Mouse (Mus musculus) T-helper 17 cell (primary cell): Measurements from ENCODE around the gene Gm13279.
"Not testable (repeated sequence)": the region's sequence is repeated elsewhere in the genome, so short reads cannot be mapped to it uniquely, and the experiment has no call there.

Source experiments
- in situ Hi-C, 2 experiments: fragments of 300-600 bp; cut with MboI, MseI; formaldehyde crosslinking; loops; 1 replicate in 1 of 2; 2 replicates in 1 of 2; pipeline ENCODE4 v1.15.1; 2025; ENCODE audit warnings: high pct_unique_total_duplicates in 2 of 2

The Gm13279 gene

GRCm38 (mm10) chr4:88797097-88797496 lies at the start of gene Gm13279:
Gm13279 (plus strand) TSS chr4:88797397.
- in situ Hi-C loops: not testable (repeated sequence)

GRCm38 (mm10) chr4:88749926-88750325 lies 47.3 kb upstream of the Gm13279 start:
- in situ Hi-C loops: loop anchor here (5.0 kb wide), 1 partner anchor 37 kb away; the partner anchor contains the start of genes Gm13276 (in 2 of the 2) and Gm13277 (in 2 of the 2)

DNA sequence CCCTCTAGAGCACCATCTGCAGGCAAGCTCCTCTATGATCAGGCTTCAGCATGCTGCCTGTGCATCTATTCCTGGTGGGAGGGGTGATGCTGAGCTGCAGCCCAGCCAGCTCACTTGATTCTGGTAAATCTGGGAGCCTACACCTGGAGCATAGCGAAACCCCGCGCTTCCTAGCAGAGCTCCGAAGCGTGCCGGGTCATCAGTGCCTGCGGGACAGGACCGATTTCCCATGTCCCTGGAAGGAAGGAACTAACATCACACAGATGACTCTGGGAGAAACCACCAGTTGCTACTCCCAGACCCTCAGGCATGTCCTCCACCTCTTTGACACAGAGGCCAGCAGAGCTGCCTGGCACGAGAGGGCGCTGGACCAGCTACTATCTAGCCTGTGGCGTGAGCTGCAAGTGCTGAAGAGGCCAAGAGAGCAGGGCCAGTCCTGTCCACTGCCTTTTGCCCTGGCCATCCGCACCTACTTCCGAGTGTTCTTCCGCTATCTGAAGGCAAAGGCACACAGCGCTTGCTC lies 42.3 kb upstream of the Gm13279 start, which contains the start of gene Gm13271:
TSS of gene Gm13271 (plus strand) at position 51 of the 523 bp plus-strand sequence.
- in situ Hi-C loops: loop anchor here (5.0 kb wide), 1 partner anchor 32 kb away; the partner anchor contains the start of genes Gm13276 (in 2 of the 2) and Gm13277 (in 2 of the 2)

- in situ Hi-C loops: not testable (repeated sequence)
Measured at GRCm38 (mm10) chr4:88756581-88757513, 40.4 kb upstream of the Gm13279 start.

DNA sequence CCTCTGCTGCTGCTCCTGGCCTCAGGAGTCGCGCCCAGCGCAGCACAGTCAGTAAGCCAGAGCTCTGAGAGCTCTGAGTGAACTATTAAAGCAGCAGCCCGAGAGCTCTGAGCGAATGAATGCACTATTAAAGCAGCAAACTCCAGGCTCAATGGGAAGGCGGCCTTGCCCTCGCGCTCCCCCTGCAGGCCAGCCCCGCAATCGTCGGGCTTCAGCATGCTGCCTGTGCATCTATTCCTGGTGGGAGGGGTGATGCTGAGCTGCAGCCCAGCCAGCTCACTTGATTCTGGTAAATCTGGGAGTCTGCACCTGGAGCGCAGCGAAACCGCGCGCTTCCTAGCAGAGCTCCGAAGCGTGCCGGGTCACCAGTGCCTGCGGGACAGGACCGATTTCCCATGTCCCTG lies 39.6 kb upstream of the Gm13279 start:
- in situ Hi-C loops: not testable (repeated sequence)

DNA sequence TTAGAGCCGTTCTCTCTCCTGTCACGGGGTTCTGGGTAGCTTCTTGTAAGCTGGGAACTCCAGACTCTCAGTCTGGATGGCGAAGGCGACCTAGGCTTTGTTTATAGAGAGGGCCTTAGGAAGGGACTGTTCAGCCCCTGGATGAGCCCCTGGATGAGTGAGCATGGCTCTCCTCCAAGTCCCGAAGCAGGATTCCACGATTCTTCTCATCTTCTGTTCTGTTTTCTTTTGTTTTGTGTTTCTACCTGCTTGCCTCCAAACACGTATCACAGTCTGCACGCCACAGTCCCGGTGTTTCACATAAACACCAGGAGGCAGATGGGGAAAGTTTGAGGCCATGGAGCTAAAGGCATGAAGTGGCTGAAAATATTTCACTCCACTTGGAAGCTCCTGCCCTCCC lies 38.4 kb upstream of the Gm13279 start:
- in situ Hi-C loops: not testable (repeated sequence)

- in situ Hi-C loops: not testable (repeated sequence)
Measured at GRCm38 (mm10) chr4:88759610-88760268, 37.5 kb upstream of the Gm13279 start, which contains the start of gene Gm13283. Gm13283 (plus strand) TSS chr4:88760119.

DNA sequence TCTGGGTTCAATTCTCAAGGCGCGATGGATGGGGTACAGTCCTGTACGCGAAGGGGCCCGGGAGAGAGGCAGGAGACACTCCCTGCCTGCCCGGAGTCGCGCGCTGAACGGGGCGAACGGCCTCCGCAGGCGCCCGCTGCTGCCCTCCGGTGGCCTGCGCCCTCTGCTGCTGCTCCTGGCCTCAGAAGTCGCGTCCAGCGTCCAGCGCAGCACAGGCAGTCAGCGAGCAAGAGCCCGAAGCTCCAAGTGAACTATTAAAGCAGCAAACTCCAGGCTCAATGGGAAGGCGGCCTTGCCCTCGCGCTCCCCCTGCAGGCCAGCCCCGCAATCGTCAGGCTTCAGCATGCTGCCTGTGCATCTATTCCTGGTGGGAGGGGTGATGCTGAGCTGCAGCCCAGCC lies 36.8 kb upstream of the Gm13279 start:
- in situ Hi-C loops: not testable (repeated sequence)

DNA sequence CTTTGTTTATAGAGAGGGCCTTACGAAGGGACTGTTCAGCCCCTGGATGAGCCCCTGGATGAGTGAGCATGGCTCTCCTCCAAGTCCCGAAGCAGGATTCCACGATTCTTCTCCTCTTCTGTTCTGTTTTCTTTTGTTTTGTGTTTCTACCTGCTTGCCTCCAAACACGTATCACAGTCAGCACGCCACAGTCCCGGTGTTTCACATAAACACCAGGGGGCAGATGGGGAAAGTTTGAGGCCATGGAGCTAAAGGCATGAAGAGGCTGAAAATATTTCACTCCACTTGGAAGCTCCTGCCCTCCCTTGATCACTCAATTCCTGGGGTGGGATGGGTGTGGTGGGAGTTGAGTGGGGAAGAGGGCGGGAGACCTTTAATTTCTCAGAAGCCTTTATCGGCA lies 35.4 kb upstream of the Gm13279 start:
- in situ Hi-C loops: not testable (repeated sequence)

- in situ Hi-C loops: not testable (repeated sequence)
Measured at GRCm38 (mm10) chr4:88762341-88762740, 34.9 kb upstream of the Gm13279 start.

DNA sequence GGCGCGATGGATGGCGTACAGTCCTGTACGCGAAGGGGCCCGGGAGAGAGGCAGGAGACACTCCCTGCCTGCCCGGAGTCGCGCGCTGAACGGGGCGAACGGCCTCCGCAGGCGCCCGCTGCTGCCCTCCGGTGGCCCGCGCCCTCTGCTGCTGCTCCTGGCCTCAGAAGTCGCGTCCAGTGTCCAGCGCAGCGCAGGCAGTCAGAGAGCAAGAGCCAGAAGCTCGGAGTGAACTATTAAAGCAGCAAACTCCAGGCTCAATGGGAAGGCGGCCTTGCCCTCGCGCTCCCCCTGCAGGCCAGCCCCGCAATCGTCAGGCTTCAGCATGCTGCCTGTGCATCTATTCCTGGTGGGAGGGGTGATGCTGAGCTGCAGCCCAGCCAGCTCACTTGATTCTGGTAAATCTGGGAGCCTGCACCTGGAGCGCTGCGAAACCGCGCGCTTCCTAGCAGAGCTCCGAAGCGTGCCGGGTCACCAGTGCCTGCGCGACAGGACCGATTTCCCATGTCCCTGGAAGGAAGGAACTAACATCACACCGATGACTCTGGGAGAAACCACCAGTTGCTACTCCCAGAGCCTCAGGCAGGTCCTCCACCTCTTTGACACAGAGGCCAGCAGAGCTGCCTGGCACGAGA lies 33.7 kb upstream of the Gm13279 start:
- in situ Hi-C loops: not testable (repeated sequence)

GRCm38 (mm10) chr4:88773534-88773933 lies 23.7 kb upstream of the Gm13279 start, which contains the start of gene Gm13290:
Gm13290 (plus strand) TSS chr4:88773834.
- in situ Hi-C loops: loop anchor here in 1 of 2 experiments (5.0 kb wide), 1 partner anchor 34 kb away; the partner anchor contains the start of gene Gm13288

- in situ Hi-C loops: not testable (repeated sequence)
Measured at GRCm38 (mm10) chr4:88776622-88777021, 20.6 kb upstream of the Gm13279 start, which contains the start of gene Gm13289. Gm13289 (plus strand) TSS chr4:88776922.

DNA sequence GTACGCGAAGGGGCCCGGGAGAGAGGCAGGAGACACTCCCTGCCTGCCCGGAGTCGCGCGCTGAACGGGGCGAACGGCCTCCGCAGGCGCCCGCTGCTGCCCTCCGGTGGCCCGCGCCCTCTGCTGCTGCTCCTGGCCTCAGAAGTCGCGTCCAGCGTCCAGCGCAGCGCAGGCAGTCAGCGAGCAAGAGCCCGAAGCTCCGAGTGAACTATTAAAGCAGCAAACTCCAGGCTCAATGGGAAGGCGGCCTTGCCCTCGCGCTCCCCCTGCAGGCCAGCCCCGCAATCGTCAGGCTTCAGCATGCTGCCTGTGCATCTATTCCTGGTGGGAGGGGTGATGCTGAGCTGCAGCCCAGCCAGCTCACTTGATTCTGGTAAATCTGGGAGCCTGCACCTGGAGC lies 17.6 kb upstream of the Gm13279 start, which contains the start of gene Gm13272:
TSS of gene Gm13272 (plus strand) at position 301 of the 400 bp plus-strand sequence.
- in situ Hi-C loops: not testable (repeated sequence)

GRCm38 (mm10) chr4:88780320-88780719 lies 16.9 kb upstream of the Gm13279 start:
- in situ Hi-C loops: loop anchor here (10.0 kb wide), 2 partner anchors 84 to 744 kb away; no protein-coding TSS in a partner anchor

- in situ Hi-C loops: loop anchor here (10.0 kb wide), 2 partner anchors 83 to 743 kb away; no protein-coding TSS in a partner anchor
Measured at GRCm38 (mm10) chr4:88781831-88782230, 15.4 kb upstream of the Gm13279 start, which contains the start of gene Ifnz. Ifnz (plus strand) TSS chr4:88782131.

DNA sequence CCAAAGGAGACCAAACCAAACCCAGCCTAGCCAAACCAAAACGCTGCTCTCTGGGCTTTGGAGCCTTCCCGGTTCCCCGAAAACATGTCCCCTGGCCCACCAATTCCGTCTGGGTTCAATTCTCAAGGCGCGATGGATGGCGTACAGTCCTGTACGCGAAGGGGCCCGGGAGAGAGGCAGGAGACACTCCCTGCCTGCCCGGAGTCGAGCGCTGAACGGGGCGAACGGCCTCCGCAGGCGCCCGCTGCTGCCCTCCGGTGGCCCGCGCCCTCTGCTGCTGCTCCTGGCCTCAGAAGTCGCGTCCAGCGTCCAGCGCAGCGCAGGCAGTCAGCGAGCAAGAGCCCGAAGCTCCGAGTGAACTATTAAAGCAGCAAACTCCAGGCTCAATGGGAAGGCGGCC lies 14.9 kb upstream of the Gm13279 start:
- in situ Hi-C loops: loop anchor here (10.0 kb wide), 2 partner anchors 82 to 742 kb away; no protein-coding TSS in a partner anchor

GRCm38 (mm10) chr4:88785409-88785808 lies 11.8 kb upstream of the Gm13279 start, which contains the start of gene Gm13276:
Gm13276 (plus strand) TSS chr4:88785709.
- in situ Hi-C loops: loop anchor here (5.0 to 10.0 kb wide), 3 partner anchors 33 to 739 kb away; partner anchors contain the start of gene Gm13271 (in 2 of the 2)

DNA sequence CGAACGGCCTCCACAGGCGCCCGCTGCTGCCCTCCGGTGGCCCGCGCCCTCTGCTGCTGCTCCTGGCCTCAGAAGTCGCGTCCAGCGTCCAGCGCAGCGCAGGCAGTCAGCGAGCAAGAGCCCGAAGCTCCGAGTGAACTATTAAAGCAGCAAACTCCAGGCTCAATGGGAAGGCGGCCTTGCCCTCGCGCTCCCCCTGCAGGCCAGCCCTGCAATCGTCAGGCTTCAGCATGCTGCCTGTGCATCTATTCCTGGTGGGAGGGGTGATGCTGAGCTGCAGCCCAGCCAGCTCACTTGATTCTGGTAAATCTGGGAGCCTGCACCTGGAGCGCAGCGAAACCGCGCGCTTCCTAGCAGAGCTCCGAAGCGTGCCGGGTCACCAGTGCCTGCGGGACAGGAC lies 8.8 kb upstream of the Gm13279 start, which contains the start of gene Gm13277:
TSS of gene Gm13277 (plus strand) at position 231 of the 400 bp plus-strand sequence.
- in situ Hi-C loops: loop anchor here (5.0 to 10.0 kb wide), 3 partner anchors 36 to 736 kb away; partner anchors contain the start of gene Gm13271 (in 2 of the 2)

- in situ Hi-C loops: not testable (repeated sequence)
Measured at GRCm38 (mm10) chr4:88791250-88791649, 5.9 kb upstream of the Gm13279 start, which contains the start of gene Gm13278. Gm13278 (plus strand) TSS chr4:88791550.
